Mouse (Mus musculus) urinary bladder, postnatal 10 days (tissue): ENCODE measurements around the gene Rnf183.

Source experiments
- DNase-seq: peaks from one replicate; pipeline ENCODE4 v3.0.0; 2022; ENCODE audit warnings: low spot score

Gene Rnf183

DNA sequence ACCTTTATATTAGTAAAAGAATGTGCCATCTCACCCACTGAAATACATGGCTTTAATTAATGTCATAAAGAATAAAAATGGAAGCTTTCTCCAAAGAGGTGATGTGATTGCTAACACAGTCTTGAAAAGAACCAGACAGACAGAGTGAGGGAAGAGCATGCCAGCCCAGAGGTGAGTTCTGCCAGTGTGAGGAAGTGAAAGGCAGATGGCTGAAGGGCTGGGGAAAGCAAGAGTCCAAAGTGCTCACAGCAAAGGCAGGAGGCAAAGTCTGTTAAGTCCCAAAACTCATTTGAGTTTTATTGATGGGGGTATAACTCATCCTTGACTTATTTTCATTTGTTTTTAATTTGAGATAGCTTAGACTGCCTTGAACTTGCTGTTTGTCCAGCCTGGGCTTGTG, 4.4 kb downstream of the Rnf183 start:
- no peak for DNase-seq

DNA sequence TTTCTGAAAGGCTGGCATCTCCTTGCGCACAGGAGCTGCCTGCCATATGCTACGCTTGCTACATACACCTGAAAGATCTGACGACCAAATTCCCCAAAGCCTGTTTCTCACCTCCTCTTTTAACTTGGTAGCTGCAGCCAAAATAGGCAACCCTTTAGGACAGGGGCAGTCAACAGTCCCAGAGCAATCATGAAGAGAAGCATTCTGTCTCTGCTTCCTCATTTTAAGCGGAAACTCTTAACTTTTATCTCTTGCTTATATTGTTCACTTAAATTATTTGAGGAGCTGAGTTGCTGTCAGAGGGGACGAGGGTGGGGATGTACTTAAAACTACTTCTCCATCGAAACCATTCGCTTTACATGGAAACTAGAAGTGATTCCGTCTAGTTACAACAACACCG, 5.4 kb downstream of the Rnf183 start:
- no peak for DNase-seq

DNA sequence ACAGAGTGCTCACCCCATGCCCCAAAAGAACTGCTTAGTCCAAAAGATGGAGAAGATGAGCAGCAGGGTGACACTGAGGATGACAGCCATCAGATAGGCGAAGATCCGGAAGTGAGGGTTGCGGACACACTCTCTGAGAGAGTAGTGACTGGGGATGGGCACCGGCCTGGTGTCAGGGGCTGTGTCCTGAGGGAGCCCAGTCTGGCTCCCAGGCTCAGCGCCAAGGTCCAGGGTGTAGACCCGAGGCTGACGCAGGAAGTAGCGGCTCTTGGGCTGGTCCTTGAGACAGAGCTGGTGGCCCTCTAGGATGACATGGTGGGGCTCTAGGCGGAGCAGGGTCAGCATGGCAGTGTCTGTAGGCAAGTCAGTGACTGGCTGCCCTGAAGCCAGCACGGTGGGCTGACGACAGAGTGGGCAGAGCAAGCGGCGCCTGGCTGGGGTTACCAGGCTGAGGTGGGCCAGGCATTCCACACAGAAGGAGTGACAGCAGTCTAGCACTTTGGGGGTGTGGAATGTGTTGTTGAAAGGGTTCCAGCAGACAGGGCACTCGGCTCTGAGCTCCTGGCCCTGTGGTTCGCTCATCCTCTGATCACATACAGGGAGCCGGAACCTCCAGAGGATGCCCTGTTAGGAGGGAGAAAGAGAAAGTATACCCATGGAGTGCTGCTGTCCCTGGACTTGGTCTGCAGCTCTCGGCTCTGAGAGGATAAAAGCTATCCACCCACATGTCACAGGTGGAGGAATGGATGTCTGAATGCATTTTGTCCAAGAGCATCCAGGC, 6.9 kb downstream of the Rnf183 start:
- DNase-seq, result no peak

DNA sequence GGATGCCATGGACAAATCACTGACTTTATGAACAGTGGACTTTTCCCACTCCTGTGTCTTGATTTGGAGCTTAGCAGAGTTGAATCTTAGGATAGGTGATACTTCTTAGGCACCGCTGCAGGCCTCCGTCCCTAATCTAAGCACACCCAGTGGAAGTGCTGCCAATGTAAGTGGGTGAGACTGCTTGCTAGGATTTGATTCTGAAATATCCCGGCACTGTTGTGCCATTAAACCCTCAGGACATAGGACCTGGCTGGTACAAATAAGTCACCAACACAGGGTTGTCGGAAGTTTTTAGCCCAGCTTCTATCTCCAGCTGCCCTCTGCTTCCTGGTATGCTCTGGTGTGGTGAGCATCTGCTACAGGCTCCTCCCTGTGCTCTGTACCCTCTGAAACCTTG, 9.2 kb downstream of the Rnf183 start:
- no peak for DNase-seq

GRCm38 (mm10) chr4:62419091-62419490, 16.0 kb downstream of the Rnf183 start:
- DNase-seq, result no peak

DNA sequence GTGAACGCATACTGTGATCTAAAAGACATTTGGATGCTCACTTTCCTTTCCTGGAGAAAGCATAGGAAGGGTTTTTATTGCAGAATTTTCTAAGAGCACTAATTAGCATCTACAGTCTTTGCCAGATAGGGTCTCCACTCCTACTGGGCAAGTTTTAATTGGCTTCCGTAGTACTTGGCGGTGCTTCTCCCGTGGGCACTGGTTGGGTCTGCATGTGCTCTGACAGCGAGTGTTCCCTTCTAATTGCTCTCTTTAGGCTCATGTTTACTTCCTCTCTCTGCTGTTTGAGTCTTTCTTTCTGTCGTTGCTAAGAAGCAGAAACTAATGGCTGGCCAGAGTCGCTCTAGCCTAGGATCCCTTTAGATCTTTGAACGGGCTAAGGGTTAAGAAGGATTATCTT, 16.6 kb downstream of the Rnf183 start:
- DNase-seq, result no peak

GRCm38 (mm10) chr4:62411606-62412005, 23.4 kb downstream of the Rnf183 start:
- DNase-seq, result no peak

GRCm38 (mm10) chr4:62410325-62410724, 24.7 kb downstream of the Rnf183 start:
- no peak for DNase-seq

DNA sequence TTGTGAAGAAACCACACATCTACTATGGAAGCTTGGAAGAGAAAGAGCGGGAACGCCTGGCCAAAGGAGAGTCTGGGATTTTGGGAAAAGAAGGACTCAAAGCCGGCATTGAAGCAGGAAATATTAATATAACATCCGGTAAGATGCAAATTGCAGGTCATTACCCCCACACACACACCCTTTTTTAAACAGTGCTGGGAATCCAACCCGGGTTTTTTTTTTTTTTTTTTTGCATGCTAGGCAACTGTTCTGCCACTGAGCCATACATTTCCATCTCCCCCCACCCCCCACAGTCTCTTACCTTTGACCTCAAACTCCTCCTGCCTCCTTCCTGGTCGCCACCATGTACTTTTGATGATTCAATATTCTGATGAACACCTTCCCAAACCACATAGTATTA, 25.4 kb downstream of the Rnf183 start:
- DNase-seq, result no peak

- DNase-seq, result peak; percentile 85
These were observed 26.3 kb downstream of the Rnf183 start, which contains the start of the genes Cdc26 and Prpf4 for GRCm38 (mm10) chr4:62408601-62409282. TSS of gene Cdc26 (minus strand) at chr4:62408642. TSS of gene Prpf4 (plus strand) at chr4:62408797.

GRCm38 (mm10) chr4:62407730-62408582, 27.1 kb downstream of the Rnf183 start:
- no peak for DNase-seq

GRCm38 (mm10) chr4:62406133-62406532, 28.9 kb downstream of the Rnf183 start:
- no peak for DNase-seq

DNA sequence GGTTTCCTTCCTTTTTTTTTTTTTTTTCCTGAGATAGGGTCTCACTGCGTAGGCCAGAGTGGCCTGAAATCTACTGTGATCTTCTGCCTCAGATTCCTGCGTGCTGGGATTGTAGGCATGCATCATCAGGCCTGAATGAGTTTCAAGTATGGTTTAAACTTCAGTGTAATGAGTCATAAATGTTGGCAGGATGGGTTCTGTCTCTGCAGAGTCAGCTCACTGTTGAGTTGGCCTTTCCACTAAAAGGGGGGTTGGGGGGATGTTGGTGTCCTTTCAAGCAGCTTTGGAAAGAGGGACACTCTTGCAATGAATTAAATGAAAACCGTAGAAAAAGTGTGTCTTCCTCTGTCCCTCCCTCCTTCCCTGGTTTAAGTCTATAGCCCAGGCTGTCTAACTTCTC, 36.1 kb downstream of the Rnf183 start:
- no peak for DNase-seq

DNA sequence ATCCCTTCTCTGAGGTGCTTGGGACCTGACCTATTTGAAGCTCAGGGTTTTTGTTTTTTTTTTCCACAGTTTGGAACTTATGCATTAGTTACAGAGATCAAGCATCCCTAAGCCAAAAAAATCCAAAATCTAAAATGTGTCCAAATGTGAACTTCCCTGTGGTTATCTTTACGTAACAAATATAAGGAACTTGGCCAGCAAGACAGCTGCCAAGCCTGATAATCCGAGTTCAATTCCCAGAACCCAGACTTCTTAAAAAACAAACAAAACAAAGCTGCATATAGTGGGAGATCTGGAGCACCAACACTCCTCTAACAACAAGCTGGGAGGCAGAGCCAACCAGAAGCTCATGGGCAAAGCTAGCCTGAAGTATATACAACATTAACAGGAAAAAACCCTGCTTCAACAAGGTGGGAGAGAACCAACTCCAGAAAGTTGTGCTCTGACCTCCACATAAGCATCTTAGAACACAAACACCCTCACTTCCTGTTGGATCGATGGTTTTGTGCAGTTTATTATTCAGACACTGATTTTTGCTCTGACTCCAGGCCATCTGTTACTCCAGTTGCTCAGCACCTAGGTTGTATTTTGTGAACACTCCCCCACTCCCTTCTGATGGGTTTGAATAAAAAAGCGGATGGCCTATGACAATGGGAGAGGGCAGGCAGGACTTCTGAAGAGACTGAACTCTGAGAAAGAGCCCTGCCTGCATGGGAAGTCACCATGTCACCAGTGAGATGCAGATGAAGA, 37.3 kb downstream of the Rnf183 start:
- no peak for DNase-seq

- DNase-seq, result no peak
These were observed 39.2 kb downstream of the Rnf183 start for GRCm38 (mm10) chr4:62395806-62396205.

GRCm38 (mm10) chr4:62393459-62393858, 41.6 kb downstream of the Rnf183 start:
- no peak for DNase-seq

GRCm38 (mm10) chr4:62391892-62392291, 43.2 kb downstream of the Rnf183 start:
- no peak for DNase-seq

DNA sequence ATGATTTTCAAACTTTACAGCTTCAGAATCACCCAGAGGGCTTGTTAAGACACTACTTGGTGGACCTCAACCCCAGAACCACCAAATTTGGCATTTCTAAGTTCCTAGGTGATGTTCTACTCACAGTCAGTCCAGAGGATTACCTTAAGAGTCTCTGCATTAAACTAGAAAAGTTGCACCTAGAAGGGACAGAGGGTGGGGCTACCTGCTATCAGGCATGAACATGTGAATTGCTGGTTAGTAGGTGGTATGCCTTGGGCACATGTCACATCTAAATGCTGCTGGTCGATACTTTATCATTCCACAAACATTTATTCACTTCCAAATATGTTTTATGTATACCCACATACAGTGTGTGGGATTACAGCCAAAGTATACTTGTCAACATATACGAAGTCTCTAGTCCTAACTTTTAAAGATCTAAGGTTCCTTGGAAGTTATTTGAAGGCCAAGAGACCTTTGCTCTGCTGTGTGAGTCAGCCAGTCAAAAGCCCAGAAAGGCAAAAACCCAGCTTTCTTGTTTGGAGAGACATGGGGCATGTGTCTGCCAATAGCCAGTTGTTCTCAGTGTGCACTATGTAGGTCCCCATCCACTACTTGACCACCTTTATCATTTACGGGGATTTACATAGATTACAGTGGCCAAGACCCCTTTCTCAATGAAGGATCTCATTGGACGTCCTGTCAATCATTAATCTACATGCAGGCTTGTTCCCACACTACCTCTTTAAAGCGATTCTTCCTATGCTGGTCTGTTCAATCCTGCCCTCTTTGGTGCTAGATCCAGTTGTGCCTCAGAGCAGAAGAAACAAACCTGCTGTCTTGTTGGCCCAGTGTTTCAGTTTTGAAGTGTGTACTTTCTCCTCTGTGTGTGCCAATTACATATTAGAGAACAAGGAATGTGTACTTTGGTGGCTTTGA, 45.2 kb downstream of the Rnf183 start:
- no peak for DNase-seq

- no peak for DNase-seq
These were observed 49.6 kb downstream of the Rnf183 start for GRCm38 (mm10) chr4:62385439-62385838.

- no peak for DNase-seq
These were observed 50.9 kb downstream of the Rnf183 start for GRCm38 (mm10) chr4:62384159-62384558.

DNA sequence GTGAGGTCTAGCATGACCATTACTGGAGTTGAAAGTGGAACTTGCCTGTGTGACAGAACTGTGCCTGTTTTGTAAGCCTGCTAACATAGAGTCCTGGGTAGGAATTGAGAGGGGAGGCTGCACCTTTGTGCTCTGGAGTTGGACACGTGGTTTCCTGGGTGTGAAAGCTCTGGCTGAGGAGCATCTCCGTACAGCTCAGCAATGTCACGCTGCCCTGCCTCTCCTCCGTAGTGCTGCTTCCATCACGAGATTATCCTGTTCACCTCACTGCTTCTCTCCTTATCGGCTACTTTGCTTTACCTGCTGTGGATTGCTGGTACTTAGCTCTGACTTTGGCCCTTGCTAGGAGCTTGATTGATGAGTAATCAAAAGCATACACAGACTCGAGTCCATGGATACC, 51.3 kb downstream of the Rnf183 start:
- DNase-seq, result no peak
